Mouse (Mus musculus): ENCODE results near the gene Olfr1284.
"Not testable (repeated sequence)": the region's sequence is repeated elsewhere in the genome, so short reads cannot be mapped to it uniquely, and the experiment has no call there.

Gene Olfr1284

DNA sequence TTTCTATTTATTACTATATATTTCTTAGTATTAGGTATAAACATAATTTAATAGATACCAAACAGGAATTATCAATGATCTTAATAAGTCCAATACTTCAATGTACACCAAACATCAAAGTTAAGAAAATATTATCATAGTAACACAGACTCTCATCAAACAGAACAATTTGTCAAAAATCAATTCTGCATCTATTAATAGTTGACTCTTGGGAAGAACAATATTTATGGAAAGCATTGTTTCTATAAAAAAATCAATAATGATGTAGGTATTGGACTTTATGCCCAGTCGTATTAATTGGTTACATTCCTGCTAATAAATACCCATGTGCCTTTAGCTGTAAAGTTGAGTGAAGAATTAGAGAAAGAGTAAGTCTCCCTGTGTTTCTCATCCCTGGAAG is at the start of gene Olfr1284:
Gene Olfr1284, plus strand, starts transcription at position 301 of the 400 bp plus-strand sequence.
- no peak for DNase-seq (ENCODE audit: low read depth, low spot score)

GRCm38 (mm10) chr2:111326220-111326619 is 49.1 kb upstream of the Olfr1284 start, which contains the start of gene Olfr1281:
Gene Olfr1281 (plus strand): TSS chr2:111326520.
- no peak for DNase-seq (ENCODE audit: low read depth, low spot score)

- not testable (repeated sequence) for DNase-seq (ENCODE audit: low read depth, low spot score)
These were observed 41.6 kb upstream of the Olfr1284 start for GRCm38 (mm10) chr2:111333721-111334120.

- no peak for DNase-seq (ENCODE audit: low read depth, low spot score)
These were observed 39.3 kb upstream of the Olfr1284 start, which contains the start of gene Olfr1282 for GRCm38 (mm10) chr2:111335976-111336375. Gene Olfr1282 (minus strand): TSS chr2:111336076.

- no peak for DNase-seq (ENCODE audit: low read depth, low spot score)
These were observed 8.8 kb upstream of the Olfr1284 start, which contains the start of gene Olfr1283 for GRCm38 (mm10) chr2:111366490-111366889. Gene Olfr1283 (plus strand): TSS chr2:111366790.

DNA sequence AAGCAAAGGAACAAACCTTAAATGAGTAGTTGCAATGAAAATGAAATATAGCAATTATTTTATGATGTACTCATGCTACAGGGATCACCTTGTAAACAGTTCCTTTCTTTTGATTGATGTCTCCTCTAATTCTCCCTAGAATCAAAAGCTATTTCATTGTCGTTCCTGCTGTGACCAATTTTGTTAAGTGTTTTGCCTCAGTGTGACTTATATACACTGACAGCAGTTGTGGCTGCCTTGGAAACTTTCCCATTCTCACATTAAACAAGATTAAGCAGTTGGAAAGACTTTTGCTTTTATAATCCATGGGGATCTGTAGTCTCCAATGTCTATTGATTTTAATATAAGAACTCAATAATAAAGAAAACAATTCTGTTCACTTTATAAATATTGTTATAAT is 47.6 kb downstream of the Olfr1284 start, which contains the start of gene Olfr1286:
Gene Olfr1286, minus strand, starts transcription at position 185 of the 400 bp plus-strand sequence.
- no peak for DNase-seq (ENCODE audit: low read depth, low spot score)

Measured in mesoderm, embryonic 11.5 days (tissue).